Mouse (Mus musculus) kidney, postnatal 4 days (tissue): ENCODE data around the gene Btbd35f27.
"Not testable (repeated sequence)": the region's sequence is repeated elsewhere in the genome, so short reads cannot be mapped to it uniquely, and the experiment has no call there.

Source experiments
- DNase-seq, 2 experiments: peaks; one replicate each; pipeline ENCODE4 v3.0.0; 2021; ENCODE audit warnings: mixed read lengths in 2 of 2

Btbd35f27 gene

GRCm38 (mm10) chrX:4951835-4952234, at the start of gene Btbd35f27:
TSS of gene Btbd35f27 (plus strand) at chrX:4952135.
- DNase-seq: not testable (repeated sequence)
